Mouse (Mus musculus) kidney, adult 18-20 months (tissue): Measurements from ENCODE around the gene Ppp1r13b.

ENCODE experiments used
- DNase-seq: peaks from one replicate; pipeline ENCODE4 v3.0.0; 2021

The Ppp1r13b gene

GRCm38 (mm10) chr12:111878213-111878612, 29.7 kb downstream of the Ppp1r13b start:
- DNase-seq: peak; percentile 83

DNA sequence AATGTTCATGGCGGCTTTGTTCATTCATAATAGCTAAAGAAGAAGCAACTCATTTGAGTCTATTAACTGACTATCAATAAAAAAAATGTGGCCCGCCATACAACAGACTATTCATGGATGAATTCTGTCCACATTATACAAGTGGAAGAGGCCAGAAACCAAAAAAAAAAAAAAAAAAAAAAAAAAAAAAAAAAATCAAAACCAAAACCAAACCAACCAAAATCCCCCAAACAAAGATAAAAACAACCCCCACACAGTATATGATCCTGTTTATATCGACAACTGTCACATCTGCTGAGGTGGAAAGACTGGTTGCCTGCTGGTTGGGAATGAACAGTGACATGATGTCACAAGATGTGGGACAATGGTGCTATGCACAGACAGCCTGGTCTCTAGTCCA, 32.4 kb downstream of the Ppp1r13b start:
- DNase-seq: no peak

GRCm38 (mm10) chr12:111874601-111875140, 33.2 kb downstream of the Ppp1r13b start:
- DNase-seq: no peak

- DNase-seq: no peak
These were observed 35.8 kb downstream of the Ppp1r13b start for GRCm38 (mm10) chr12:111872079-111872478.

DNA sequence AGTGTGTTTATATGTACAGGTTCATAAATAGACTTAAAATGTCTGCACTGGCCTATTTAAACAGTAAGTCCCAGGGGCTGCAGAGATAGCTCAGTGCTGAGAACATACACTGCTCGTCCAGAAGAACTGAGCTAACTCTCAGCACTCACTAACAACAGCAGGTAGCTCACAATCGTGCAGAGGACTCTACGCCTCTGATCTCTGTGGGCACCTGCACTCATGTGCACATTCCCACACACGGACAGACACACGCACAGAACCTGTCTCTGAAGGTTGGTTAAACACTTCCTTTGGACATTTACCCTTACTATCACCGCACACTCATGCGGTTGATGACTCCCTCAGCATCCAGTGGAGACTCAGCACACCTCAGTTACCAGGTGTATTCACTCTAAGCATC, 37.1 kb downstream of the Ppp1r13b start:
- DNase-seq: no peak

- DNase-seq: no peak
These were observed 38.1 kb downstream of the Ppp1r13b start for GRCm38 (mm10) chr12:111869806-111870205.

- DNase-seq: no peak
These were observed 43.6 kb downstream of the Ppp1r13b start for GRCm38 (mm10) chr12:111864206-111864824.

- no peak for DNase-seq
These were observed 52.5 kb downstream of the Ppp1r13b start for GRCm38 (mm10) chr12:111855448-111855847.

GRCm38 (mm10) chr12:111853546-111853945, 54.4 kb downstream of the Ppp1r13b start:
- DNase-seq: no peak

- peak; percentile 39 for DNase-seq
These were observed 54.9 kb downstream of the Ppp1r13b start for GRCm38 (mm10) chr12:111853011-111853436.

DNA sequence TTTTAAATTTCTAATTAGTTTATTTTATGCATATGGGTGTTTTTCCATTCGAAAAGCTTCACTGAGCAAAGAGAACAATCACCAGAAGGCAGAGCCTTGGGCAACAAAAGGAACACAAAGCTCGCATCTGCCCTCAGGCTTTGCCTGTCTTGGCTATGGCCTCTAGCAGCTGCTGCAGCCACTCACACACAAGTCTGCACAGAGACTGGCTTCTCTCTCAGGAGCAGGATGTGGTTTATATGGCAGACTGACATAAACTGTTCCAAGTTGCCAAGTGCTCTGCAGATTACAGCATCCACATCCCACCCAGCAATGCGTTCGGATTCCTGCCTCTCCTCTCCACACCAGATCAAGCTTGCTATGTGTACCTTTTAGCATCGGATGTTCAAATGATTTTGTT, 56.2 kb downstream of the Ppp1r13b start:
- DNase-seq: no peak

DNA sequence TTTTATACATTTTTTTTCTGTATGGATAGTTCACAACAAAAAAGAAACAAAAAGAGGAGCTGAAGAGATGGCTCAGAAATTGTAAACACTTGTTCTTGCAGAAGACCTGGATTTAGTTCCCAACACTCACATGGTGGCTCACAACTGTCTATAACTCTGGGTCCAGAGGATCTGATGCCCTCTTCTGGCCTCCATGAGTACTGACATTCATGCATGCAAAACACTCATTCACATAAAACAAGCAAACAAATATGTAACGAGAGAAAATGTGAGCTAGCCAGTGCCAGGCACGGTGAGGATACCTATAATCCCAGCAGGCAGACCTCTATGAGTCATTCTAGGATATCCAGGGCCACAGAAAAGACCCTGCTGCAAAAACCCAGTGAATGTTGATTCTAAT, 56.7 kb downstream of the Ppp1r13b start:
- DNase-seq: no peak

- DNase-seq: no peak
These were observed 59.6 kb downstream of the Ppp1r13b start for GRCm38 (mm10) chr12:111848300-111848798.

GRCm38 (mm10) chr12:111846815-111847214, 61.1 kb downstream of the Ppp1r13b start:
- DNase-seq: no peak

GRCm38 (mm10) chr12:111845953-111846352, 62.0 kb downstream of the Ppp1r13b start:
- no peak for DNase-seq

GRCm38 (mm10) chr12:111843470-111843869, 64.4 kb downstream of the Ppp1r13b start:
- no peak for DNase-seq

- DNase-seq: no peak
These were observed 65.1 kb downstream of the Ppp1r13b start for GRCm38 (mm10) chr12:111842565-111843433.

- no peak for DNase-seq
These were observed 74.5 kb downstream of the Ppp1r13b start for GRCm38 (mm10) chr12:111833457-111833856.

DNA sequence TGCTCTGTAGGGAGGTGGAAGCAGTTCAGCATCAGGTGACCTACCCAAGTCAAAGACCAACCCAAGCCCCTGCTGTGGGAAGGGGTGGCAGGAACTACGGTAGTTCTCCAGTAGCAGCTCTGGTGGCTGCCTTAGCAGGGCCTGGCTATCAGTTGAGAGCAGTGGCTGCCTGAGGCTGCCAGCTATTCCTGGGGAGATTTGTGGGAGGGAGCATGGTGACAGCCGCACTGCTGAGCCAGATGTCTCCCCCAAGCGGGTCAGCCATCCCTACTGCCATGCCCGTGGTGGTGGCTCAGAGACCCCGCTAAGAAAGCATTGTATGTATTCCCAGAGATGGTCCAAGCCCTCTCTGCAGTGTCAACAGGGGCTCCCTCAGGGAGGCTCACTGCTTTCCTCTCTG, 75.3 kb downstream of the Ppp1r13b start:
- no peak for DNase-seq

- DNase-seq: no peak
These were observed 77.5 kb downstream of the Ppp1r13b start for GRCm38 (mm10) chr12:111830375-111830774.

GRCm38 (mm10) chr12:111829954-111830353, 78.0 kb downstream of the Ppp1r13b start:
- DNase-seq: no peak

- DNase-seq: no peak
These were observed 78.5 kb downstream of the Ppp1r13b start for GRCm38 (mm10) chr12:111829447-111829846.

DNA sequence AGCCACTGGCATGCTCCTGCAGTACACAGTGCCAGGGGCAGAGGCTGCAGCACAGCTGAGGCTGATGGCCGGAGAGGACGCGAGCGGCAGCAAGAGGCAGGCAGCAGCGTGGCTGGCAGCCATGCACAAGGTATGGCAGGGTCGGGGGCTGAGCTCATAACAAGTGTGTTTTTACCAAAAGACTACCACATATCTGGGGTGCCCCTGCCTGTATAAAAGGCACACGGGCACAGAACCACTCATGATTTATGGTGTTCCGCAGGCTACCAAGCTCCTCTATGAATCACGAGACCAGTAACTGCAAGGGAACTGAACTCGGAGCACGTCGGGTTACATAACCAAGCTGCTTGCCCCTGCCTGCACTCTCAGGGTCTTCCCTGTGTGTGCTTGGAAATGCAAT, 80.4 kb downstream of the Ppp1r13b start:
- no peak for DNase-seq

DNA sequence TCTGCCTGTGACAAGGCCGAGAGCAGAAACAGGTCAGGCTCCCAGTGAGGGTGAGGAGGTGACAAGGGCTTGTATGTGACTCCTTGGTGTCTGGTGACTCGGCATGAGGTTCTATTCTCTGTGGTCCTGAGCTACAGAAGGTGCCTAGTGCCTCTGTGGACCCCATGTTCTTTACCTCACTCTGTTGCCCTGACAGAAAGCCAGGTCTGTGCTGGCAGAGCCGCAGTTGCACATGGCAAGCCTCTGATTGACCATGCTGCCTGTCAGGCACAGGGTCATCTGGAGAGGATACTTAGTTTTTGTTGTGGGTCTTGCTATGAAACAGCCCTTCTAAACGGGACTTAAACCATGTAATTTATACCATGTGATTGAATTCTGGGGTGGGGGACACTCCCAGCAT, 86.0 kb downstream of the Ppp1r13b start:
- no peak for DNase-seq
